Comparison of ENCODE assay signal across 17 mouse cellular contexts in the genomic region with DNA sequence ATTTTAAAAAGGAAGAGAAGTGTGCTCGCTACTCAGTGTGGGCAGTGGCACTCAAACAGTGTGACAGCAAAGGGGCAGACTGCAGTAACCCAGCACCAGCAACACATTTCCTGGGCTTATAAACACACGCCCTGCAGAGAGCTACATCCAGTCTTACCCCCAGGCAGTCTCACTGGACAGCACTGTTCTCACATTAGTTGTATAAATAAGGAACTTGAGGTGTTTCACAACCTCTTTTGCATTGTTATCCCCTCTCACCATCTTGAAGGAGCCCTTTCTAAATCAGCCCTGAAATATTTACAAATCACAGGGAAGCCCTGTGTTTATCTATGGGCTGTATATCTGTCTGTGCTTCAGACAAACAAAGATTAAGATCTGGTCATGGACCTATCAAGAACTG. TPM values are rescaled to one million over a fixed set of nuclear protein-coding genes. Genes with fewer than 3 reads are reported as not detected.
"Had no signal": no experiment of that assay in that cellular context is flagged by ENCODE, and none has a peak within 500 bp of the region (broad histone marks: within the 10 kb centered on the region; RNA-seq: fewer than 3 reads in every experiment).

No protein-coding gene starts in this region.

- H3K4me2 ChIP-seq: liver, embryonic 13.5 days; lung, embryonic 15.5 days; midbrain, embryonic 13.5 days; neural tube, embryonic 12.5 days had no signal

- H3K9me3 ChIP-seq: liver, embryonic 13.5 days; lung, embryonic 15.5 days; midbrain, embryonic 13.5 days; neural tube, embryonic 12.5 days had no signal

- ATAC-seq: inflammation-experienced regulatory T-cells, adult 6 months; intestine, postnatal 0 days; liver, postnatal 0 days; midbrain, embryonic 13.5 days had no signal

- H3K36me3 ChIP-seq: liver, embryonic 13.5 days had no signal

- H3K9ac ChIP-seq: liver, embryonic 13.5 days; liver, postnatal 0 days; lung, embryonic 15.5 days; midbrain, embryonic 13.5 days; neural tube, embryonic 12.5 days had no signal

- DNase-seq: kidney, adult 9 months; kidney, postnatal 36 days; liver; liver, embryonic 13.5 days; liver, postnatal 0 days; lung, postnatal 36 days; thymus, postnatal 4 days had no signal

- H3K4me3 ChIP-seq: layer of hippocampus, adult 2 months; left cerebral cortex, adult 2 months; liver, embryonic 13.5 days; lung, embryonic 15.5 days; midbrain, embryonic 13.5 days; neural tube, embryonic 12.5 days had no signal

- H3K27me3 ChIP-seq: liver, embryonic 13.5 days; lung, embryonic 15.5 days; midbrain, embryonic 13.5 days; neural tube, embryonic 12.5 days had no signal

- H3K27ac ChIP-seq: kidney, postnatal 0 days; layer of hippocampus, adult 2 months; left cerebral cortex, adult 2 months; liver, embryonic 13.5 days; lung, embryonic 15.5 days; midbrain, embryonic 13.5 days; neural tube, embryonic 12.5 days had no signal

RNA-seq across cellular contexts. Expression of gene Gpr27, which starts 43.2 kb away (rescaled TPM):
- total RNA-seq: megakaryocyte-erythroid progenitor cell, adult 5-6 weeks; neutrophil, adult 5-6 weeks had no signal
- polyA plus RNA-seq: inflammation-experienced regulatory T-cells, adult 6 months had no signal
